Mouse (Mus musculus) forebrain, embryonic 11.5 days (tissue): Measurements from ENCODE around the gene Ccr1l1. TPM values are rescaled to one million over a fixed set of nuclear protein-coding genes. Genes with fewer than 3 reads are reported as not detected.

Experiments used
- ATAC-seq: fragments of 200-750 bp; cut with Nextera tagmentation; replicated peaks from 2 replicates; pipeline ENCODE4 v1.8.0; 2017; ENCODE audit warnings: moderate TSS enrichment; ENCODE audit not compliant: low FRiP score
- DNase-seq: peaks from one replicate; pipeline ENCODE4 v3.0.0-alpha.2; 2017; ENCODE audit warnings: low spot score
- H3K27ac ChIP-seq: fragments of 300-500 bp; sonication (generic); 2 replicates; pipeline ENCODE4 v1.5.1; 2014; ENCODE audit warnings: low read depth, low read length
- H3K27me3 ChIP-seq: fragments of 300-500 bp; sonication (generic); 2 replicates; pipeline ENCODE4 v1.6.1; 2014; ENCODE audit warnings: mild to moderate bottlenecking, low read length, mixed read lengths; ENCODE audit not compliant: control insufficient read depth, insufficient read depth
- H3K36me3 ChIP-seq: fragments of 300-500 bp; sonication (generic); 2 replicates; pipeline ENCODE4 v1.6.1; 2014; ENCODE audit warnings: mild to moderate bottlenecking, low read length, moderate library complexity, mixed read lengths; ENCODE audit not compliant: control insufficient read depth, insufficient read depth
- H3K4me1 ChIP-seq: fragments of 300-500 bp; sonication (generic); replicated peaks from 2 replicates; pipeline ENCODE4 v1.6.1; 2014; ENCODE audit warnings: low read length, mixed read lengths; ENCODE audit not compliant: control insufficient read depth, insufficient read depth
- H3K4me2 ChIP-seq: fragments of 300-500 bp; sonication (generic); 2 replicates; pipeline ENCODE4 v1.6.1; 2014; ENCODE audit warnings: low read depth, mild to moderate bottlenecking, low read length, moderate library complexity, mixed read lengths; ENCODE audit not compliant: severe bottlenecking
- H3K4me3 ChIP-seq: fragments of 300-500 bp; sonication (generic); 2 replicates; pipeline ENCODE4 v1.5.1; 2014; ENCODE audit warnings: low read depth, low read length
- H3K9ac ChIP-seq: fragments of 300-500 bp; sonication (generic); 2 replicates; pipeline ENCODE4 v1.6.1; 2014; ENCODE audit warnings: low read length
- H3K9me3 ChIP-seq: fragments of 300-500 bp; sonication (generic); 2 replicates; pipeline ENCODE4 v1.6.1; 2016; ENCODE audit warnings: low read length, mixed read lengths; ENCODE audit not compliant: control insufficient read depth
- WGBS: fragments of 180-500 bp; shearing (Covaris S2); extraction: QIAGEN DNeasy Blood & Tissue Kit; methylation state at CpG from one replicate; pipeline ENCODE4 v1.1.7; 2014; 5-methylcytosine and 5-hydroxymethylcytosine counted together
- polyA plus RNA-seq: library from polyadenylated mRNA; unstranded; fragments of >200 nt; fragmentation: Nextera tagmentation; extraction: Ambion mirVana; gene quantifications from 2 replicates; pipeline ENCODE4 v1.2.1, GENCODE M21; 2014

Ccr1l1 gene
- polyA plus RNA-seq, 1 experiment from 2014 or later: not detected

- Histone ChIP-seq H3K9ac (no peak overlapping the region), H3K27me3 (no peaks in the 10 kb centered on the region), H3K4me2 (no peak overlapping the region), H3K9me3 (no peaks in the 10 kb centered on the region), H3K4me3 (no peak overlapping the region), H3K4me1 (no peaks in the 10 kb centered on the region), H3K27ac (no peak overlapping the region), H3K36me3 (no peaks in the 10 kb centered on the region)
- 88% methylated on average over 2 of the region's 2 CpGs for WGBS
- ATAC-seq (no peak), DNase-seq (no peak)
These were observed 28.8 kb downstream of the Ccr1l1 start for GRCm38 (mm10) chr9:123949432-123949831.

GRCm38 (mm10) chr9:123947815-123948214 is 30.4 kb downstream of the Ccr1l1 start:
- 88% methylated on average over 1 of the region's 1 CpGs for WGBS
- no peaks in the 10 kb centered on the region for H3K4me1 ChIP-seq
- ATAC-seq (no peak), DNase-seq (no peak)
- no peak overlapping the region for H3K27ac ChIP-seq
- H3K4me3 ChIP-seq: no peak overlapping the region
- H3K9ac ChIP-seq: no peak overlapping the region
- H3K27me3 ChIP-seq: no peaks in the 10 kb centered on the region
- H3K4me2 ChIP-seq: no peak overlapping the region
- no peaks in the 10 kb centered on the region for H3K9me3 ChIP-seq
- no peaks in the 10 kb centered on the region for H3K36me3 ChIP-seq

DNA sequence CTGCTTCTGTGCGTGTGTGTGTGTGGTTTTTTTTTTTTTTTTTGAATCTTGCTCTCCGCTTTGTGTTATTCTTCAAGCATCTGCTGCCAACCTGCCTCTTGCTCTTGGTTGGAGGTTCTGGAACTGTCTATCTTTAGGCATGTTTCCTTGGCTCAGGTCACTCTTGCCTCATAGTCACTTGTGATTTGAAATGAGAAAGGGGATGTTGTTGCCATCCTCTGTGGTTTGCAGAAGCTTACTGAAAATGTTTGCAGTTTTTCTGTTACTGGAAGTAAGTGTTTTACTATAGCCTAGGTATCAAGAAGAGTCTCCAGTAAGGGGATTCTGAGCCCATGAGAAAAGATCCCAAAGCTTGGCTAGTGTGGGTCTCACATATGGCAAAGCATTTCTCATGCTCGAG is 36.2 kb downstream of the Ccr1l1 start:
- no peak overlapping the region for H3K4me2 ChIP-seq
- H3K4me1 ChIP-seq: no peaks in the 10 kb centered on the region
- no peak overlapping the region for H3K27ac ChIP-seq
- H3K4me3 ChIP-seq: no peak overlapping the region
- WGBS: 88% methylated on average over 3 of the region's 3 CpGs
- H3K9me3 ChIP-seq: no peaks in the 10 kb centered on the region
- DNase-seq: no peak
- no peaks in the 10 kb centered on the region for H3K36me3 ChIP-seq
- H3K9ac ChIP-seq: no peak overlapping the region
- H3K27me3 ChIP-seq: no peaks in the 10 kb centered on the region
- no peak for ATAC-seq

DNA sequence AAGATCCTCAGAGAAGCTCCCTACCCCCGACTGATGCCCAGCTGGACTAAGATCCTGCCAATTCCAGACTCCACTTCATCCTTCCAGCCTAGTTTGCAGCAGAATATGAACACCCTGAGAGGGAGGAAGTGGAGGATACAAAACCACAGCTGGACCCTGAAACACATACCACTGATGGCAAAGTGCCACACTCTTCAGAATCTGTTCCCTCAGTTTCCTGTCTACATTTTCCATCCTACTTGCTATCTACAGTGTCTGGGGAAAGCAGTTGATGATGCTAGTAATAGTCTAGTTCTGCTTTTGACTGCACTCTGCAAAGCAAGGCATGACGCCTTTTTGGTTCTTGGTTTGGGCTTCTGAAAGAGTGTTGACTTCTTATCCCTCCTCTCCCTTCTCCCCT is 36.9 kb downstream of the Ccr1l1 start:
- H3K27me3 ChIP-seq: no peaks in the 10 kb centered on the region
- no peak for ATAC-seq
- DNase-seq: no peak
- no peak overlapping the region for H3K27ac ChIP-seq
- H3K36me3 ChIP-seq: no peaks in the 10 kb centered on the region
- no peak overlapping the region for H3K9ac ChIP-seq
- no peaks in the 10 kb centered on the region for H3K4me1 ChIP-seq
- 84% methylated on average over 2 of the region's 2 CpGs for WGBS
- no peaks in the 10 kb centered on the region for H3K9me3 ChIP-seq
- H3K4me3 ChIP-seq: no peak overlapping the region
- no peak overlapping the region for H3K4me2 ChIP-seq

DNA sequence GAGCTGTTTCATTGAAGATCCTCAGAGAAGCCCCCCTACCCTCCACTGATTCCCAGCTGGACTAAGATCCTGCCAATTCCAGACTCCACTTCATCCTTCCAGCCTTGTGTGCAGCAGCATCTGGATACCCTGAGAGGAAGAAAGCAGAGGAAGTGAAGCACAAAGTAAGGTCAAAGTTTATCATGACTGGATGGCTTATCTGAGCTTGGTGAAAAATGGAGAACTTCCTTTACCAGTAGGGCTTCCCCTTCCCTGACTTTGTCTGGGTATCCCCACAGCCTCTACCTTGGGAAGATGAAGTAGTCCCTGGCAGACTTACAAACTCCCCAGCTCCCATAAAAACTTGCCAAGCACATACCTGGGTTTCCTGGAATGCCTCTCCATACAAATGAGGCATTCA is 37.6 kb downstream of the Ccr1l1 start:
- Histone ChIP-seq H3K9ac (no peak overlapping the region), H3K4me2 (no peak overlapping the region), H3K36me3 (no peaks in the 10 kb centered on the region), H3K4me1 (no peaks in the 10 kb centered on the region), H3K4me3 (no peak overlapping the region), H3K27ac (no peak overlapping the region), H3K9me3 (no peaks in the 10 kb centered on the region), H3K27me3 (no peaks in the 10 kb centered on the region)
- ATAC-seq: no peak
- DNase-seq: no peak

- no peaks in the 10 kb centered on the region for H3K9me3 ChIP-seq
- no peak overlapping the region for H3K9ac ChIP-seq
- no peaks in the 10 kb centered on the region for H3K36me3 ChIP-seq
- no peak for ATAC-seq
- WGBS: 96% methylated on average over 1 of the region's 1 CpGs
- no peak overlapping the region for H3K4me2 ChIP-seq
- H3K4me1 ChIP-seq: no peaks in the 10 kb centered on the region
- no peaks in the 10 kb centered on the region for H3K27me3 ChIP-seq
- no peak overlapping the region for H3K4me3 ChIP-seq
- no peak overlapping the region for H3K27ac ChIP-seq
- no peak for DNase-seq
These were observed 38.0 kb downstream of the Ccr1l1 start for GRCm38 (mm10) chr9:123940168-123940567.

- 89% methylated on average over 2 of the region's 2 CpGs for WGBS
- DNase-seq: no peak
- no peak overlapping the region for H3K4me3 ChIP-seq
- H3K36me3 ChIP-seq: no peaks in the 10 kb centered on the region
- no peaks in the 10 kb centered on the region for H3K4me1 ChIP-seq
- H3K9ac ChIP-seq: no peak overlapping the region
- H3K27ac ChIP-seq: no peak overlapping the region
- no peaks in the 10 kb centered on the region for H3K9me3 ChIP-seq
- H3K4me2 ChIP-seq: no peak overlapping the region
- no peaks in the 10 kb centered on the region for H3K27me3 ChIP-seq
- no peak for ATAC-seq
These were observed 40.2 kb downstream of the Ccr1l1 start for GRCm38 (mm10) chr9:123937989-123938388.

GRCm38 (mm10) chr9:123936604-123937280 is 41.5 kb downstream of the Ccr1l1 start:
- Histone ChIP-seq H3K9ac (no peak overlapping the region), H3K27ac (no peak overlapping the region), H3K36me3 (no peaks in the 10 kb centered on the region), H3K9me3 (no peaks in the 10 kb centered on the region), H3K27me3 (no peaks in the 10 kb centered on the region), H3K4me1 (no peaks in the 10 kb centered on the region), H3K4me3 (no peak overlapping the region), H3K4me2 (no peak overlapping the region)
- ATAC-seq (no peak), DNase-seq (no peak)
- 88% methylated on average over 9 of the region's 9 CpGs for WGBS

- H3K9me3 ChIP-seq: no peaks in the 10 kb centered on the region
- no peaks in the 10 kb centered on the region for H3K27me3 ChIP-seq
- WGBS: 92% methylated on average over 5 of the region's 5 CpGs
- no peak overlapping the region for H3K9ac ChIP-seq
- H3K4me1 ChIP-seq: no peaks in the 10 kb centered on the region
- H3K4me2 ChIP-seq: no peak overlapping the region
- H3K36me3 ChIP-seq: no peaks in the 10 kb centered on the region
- no peak for ATAC-seq
- DNase-seq: no peak
- no peak overlapping the region for H3K27ac ChIP-seq
- H3K4me3 ChIP-seq: no peak overlapping the region
These were observed 42.4 kb downstream of the Ccr1l1 start for GRCm38 (mm10) chr9:123935776-123936175.
